Mouse (Mus musculus) olfactory bulb, adult 2 months (tissue): ENCODE results near the gene Col16a1. TPM values are rescaled to one million over a fixed set of nuclear protein-coding genes. Genes with fewer than 3 reads are reported as not detected.
A peak's percentile ranks its signal among the peaks of the same experiment; 100 is the strongest.

Source experiments
- H3K27ac ChIP-seq: fragments of 200-500 bp; 2 replicates; pipeline ENCODE4 v1.5.1; 2012; ENCODE audit warnings: low read depth, low read length; ENCODE audit not compliant: insufficient read depth
- H3K4me1 ChIP-seq: fragments of 200-500 bp; 2 replicates; pipeline ENCODE4 v1.6.1; 2012; ENCODE audit warnings: low read length; ENCODE audit not compliant: control insufficient read depth, insufficient read depth
- H3K4me3 ChIP-seq: fragments of 200-500 bp; 2 replicates; pipeline ENCODE4 v1.5.1; 2012; ENCODE audit warnings: mild to moderate bottlenecking, low read depth, low read length, moderate library complexity; ENCODE audit not compliant: insufficient read depth
- CTCF ChIP-seq: fragments of 200-500 bp; IDR thresholded peaks from 2 replicates; pipeline ENCODE4 v1.5.1; 2012; ENCODE audit warnings: low read depth, mild to moderate bottlenecking, low read length, moderate library complexity; ENCODE audit not compliant: insufficient read depth
- POLR2A ChIP-seq: fragments of 200-500 bp; IDR thresholded peaks from 2 replicates; pipeline ENCODE4 v1.6.1; 2012; ENCODE audit warnings: mild to moderate bottlenecking, low read depth, low read length, moderate library complexity; ENCODE audit not compliant: insufficient read depth
- WGBS: fragments of 180-500 bp; shearing (Covaris S2); methylation state at CpG from one replicate; pipeline ENCODE4 v1.1.7; 2018; 5-methylcytosine and 5-hydroxymethylcytosine counted together
- polyA plus RNA-seq: library from polyadenylated mRNA; stranded (reverse); fragments of >200 nt; gene quantifications from 2 replicates; pipeline ENCODE4 v1.2.4, GENCODE M21; 2012; ENCODE audit warnings: low replicate concordance; ENCODE audit not compliant: missing spikeins, insufficient read depth, insufficient read length

Gene Col16a1
- polyA plus RNA-seq, 1 experiment: not detected

GRCm38 (mm10) chr4:130036573-130037401, 10.9 kb upstream of the Col16a1 start:
- WGBS: 32% methylated on average over 23 of the region's 23 CpGs
- TF ChIP-seq POLR2A (no peak), CTCF (no peak)
- no peak overlapping the region for H3K4me3 ChIP-seq
- peaks cover 21% of the 10 kb centered on the region for H3K4me1 ChIP-seq
- H3K27ac ChIP-seq: no peak overlapping the region

GRCm38 (mm10) chr4:130039351-130039750, 8.3 kb upstream of the Col16a1 start:
- Histone ChIP-seq H3K27ac (no peak overlapping the region), H3K4me1 (peaks cover 17% of the 10 kb centered on the region), H3K4me3 (no peak overlapping the region)
- WGBS: 40% methylated on average over 5 of the region's 5 CpGs
- TF ChIP-seq CTCF (no peak), POLR2A (no peak)

- H3K27ac ChIP-seq: no peak overlapping the region
- H3K4me3 ChIP-seq: no peak overlapping the region
- peaks cover 21% of the 10 kb centered on the region for H3K4me1 ChIP-seq
- WGBS: 87% methylated on average over 11 of the region's 11 CpGs
- TF ChIP-seq CTCF (no peak), POLR2A (no peak)
These were observed 6.6 kb upstream of the Col16a1 start for GRCm38 (mm10) chr4:130041076-130041475.

- peaks cover 26% of the 10 kb centered on the region for H3K4me1 ChIP-seq
- TF ChIP-seq CTCF (no peak), POLR2A (no peak)
- WGBS: 59% methylated on average over 9 of the region's 9 CpGs
- H3K27ac ChIP-seq: no peak overlapping the region
- no peak overlapping the region for H3K4me3 ChIP-seq
These were observed 3.4 kb upstream of the Col16a1 start for GRCm38 (mm10) chr4:130044211-130044610.

- 59% methylated on average over 14 of the region's 14 CpGs for WGBS
- Histone ChIP-seq H3K4me3 (no peak overlapping the region), H3K4me1 (peaks cover 32% of the 10 kb centered on the region), H3K27ac (no peak overlapping the region)
- TF ChIP-seq CTCF: no peak
- TF ChIP-seq POLR2A: no peak
These were observed 2.0 kb upstream of the Col16a1 start for GRCm38 (mm10) chr4:130045609-130046008.

- H3K4me1 ChIP-seq: peaks cover 37% of the 10 kb centered on the region
- WGBS: 48% methylated on average over 4 of the region's 4 CpGs
- no peak overlapping the region for H3K27ac ChIP-seq
- TF ChIP-seq CTCF (no peak), POLR2A (no peak)
- peak overlapping the region; percentile 34; the same call in 1 of the 2 replicates for H3K4me3 ChIP-seq
These were observed 501 bp downstream of the Col16a1 start for GRCm38 (mm10) chr4:130048203-130048479.

GRCm38 (mm10) chr4:130050056-130050824, 2.6 kb downstream of the Col16a1 start:
- Histone ChIP-seq H3K4me3 (no peak overlapping the region), H3K27ac (no peak overlapping the region), H3K4me1 (peaks cover 43% of the 10 kb centered on the region)
- 73% methylated on average over 8 of the region's 8 CpGs for WGBS
- TF ChIP-seq CTCF (no peak), POLR2A (no peak)

- H3K4me3 ChIP-seq: no peak overlapping the region
- WGBS: 95% methylated on average over 3 of the region's 3 CpGs
- no peak overlapping the region for H3K27ac ChIP-seq
- H3K4me1 ChIP-seq: peaks cover 47% of the 10 kb centered on the region
- no peak for TF ChIP-seq CTCF
- no peak for TF ChIP-seq POLR2A
These were observed 4.6 kb downstream of the Col16a1 start for GRCm38 (mm10) chr4:130052283-130052682.

- TF ChIP-seq POLR2A (no peak), CTCF (no peak)
- 73% methylated on average over 9 of the region's 9 CpGs for WGBS
- H3K4me1 ChIP-seq: peaks cover 38% of the 10 kb centered on the region
- no peak overlapping the region for H3K4me3 ChIP-seq
- H3K27ac ChIP-seq: no peak overlapping the region
These were observed 5.5 kb downstream of the Col16a1 start for GRCm38 (mm10) chr4:130053111-130053510.
